Mouse (Mus musculus) lung, adult 2 months (tissue): ENCODE results near the gene Igsf11.

ENCODE experiments used
- CTCF ChIP-seq: fragments of 200-500 bp; IDR thresholded peaks from 2 replicates; pipeline ENCODE4 v1.5.1; 2011; ENCODE audit warnings: mild to moderate bottlenecking, low read length, control low read depth; ENCODE audit not compliant: insufficient read depth
- POLR2A ChIP-seq: fragments of 200-500 bp; IDR thresholded peaks from 2 replicates; pipeline ENCODE4 v1.6.1; 2011; ENCODE audit warnings: low read depth, mild to moderate bottlenecking, control low read depth, low read length, borderline replicate concordance; ENCODE audit errors: extremely low read depth

DNA sequence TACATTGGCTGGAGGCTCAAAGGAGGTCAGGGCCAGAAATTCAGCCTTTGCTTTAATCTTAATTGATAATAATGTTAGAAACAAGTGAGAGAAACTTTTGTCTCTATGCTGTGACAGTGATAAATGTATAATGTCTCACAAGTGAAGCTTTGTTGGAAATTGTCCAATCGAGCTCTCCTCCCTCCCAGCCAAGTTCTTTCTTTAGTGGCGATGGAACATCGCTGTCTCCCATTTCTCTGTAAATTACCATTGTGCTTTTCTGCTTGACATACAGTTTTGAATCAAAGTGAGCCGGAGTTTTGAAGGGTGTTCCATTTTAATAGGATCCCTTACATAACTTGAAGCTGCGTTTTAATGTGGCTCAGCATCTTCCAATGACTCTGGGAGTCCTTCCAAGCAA, 56.0 kb downstream of the Igsf11 start:
- TF ChIP-seq CTCF (no peak), POLR2A (no peak)
